Mouse (Mus musculus) heart, adult 2 months (tissue): ENCODE data around the gene Pcbp1. TPM values are rescaled to one million over a fixed set of nuclear protein-coding genes. Genes with fewer than 3 reads are reported as not detected.
A peak's percentile ranks its signal among the peaks of the same experiment; 100 is the strongest.

Experiments used
- DNase-seq, 2 experiments: peaks; one replicate each; pipeline ENCODE4 v3.0.0; 2021
- H3K27ac ChIP-seq: fragments of 200-600 bp; 2 replicates; pipeline ENCODE4 v1.8.1; 2022
- H3K27me3 ChIP-seq: fragments of 200-500 bp; 2 replicates; pipeline ENCODE4 v1.6.1; 2012; ENCODE audit warnings: mild to moderate bottlenecking, low read length, inconsistent platforms, mixed read lengths; ENCODE audit not compliant: control insufficient read depth, insufficient read depth
- H3K36me3 ChIP-seq: fragments of 200-500 bp; 2 replicates; pipeline ENCODE4 v1.6.1; 2012; ENCODE audit warnings: low read length, inconsistent platforms; ENCODE audit not compliant: control insufficient read depth, insufficient read depth
- H3K4me1 ChIP-seq: fragments of 200-500 bp; 2 replicates; pipeline ENCODE4 v1.6.1; 2011; ENCODE audit warnings: low read length; ENCODE audit not compliant: control insufficient read depth, insufficient read depth
- H3K4me3 ChIP-seq: fragments of 200-600 bp; 2 replicates; pipeline ENCODE4 v1.8.1; 2022
- H3K79me2 ChIP-seq: fragments of 200-500 bp; replicated peaks from 2 replicates; pipeline ENCODE4 v1.6.1; 2012; ENCODE audit warnings: mild to moderate bottlenecking, inconsistent platforms, low read length, moderate library complexity, mixed read lengths; ENCODE audit not compliant: control insufficient read depth, insufficient read depth
- H3K9ac ChIP-seq: fragments of 200-500 bp; 2 replicates; pipeline ENCODE4 v1.6.1; 2012; ENCODE audit warnings: low read depth, mild to moderate bottlenecking, control low read depth, inconsistent platforms, low read length, mixed read lengths
- CTCF ChIP-seq: fragments of 200-600 bp; IDR thresholded peaks from 2 replicates; pipeline ENCODE4 v1.8.1; 2022; ENCODE audit warnings: antibody characterized with exemption, mild to moderate bottlenecking, moderate library complexity
- EP300 ChIP-seq: fragments of 200-500 bp; IDR thresholded peaks from 2 replicates; pipeline ENCODE4 v1.6.1; 2011; ENCODE audit warnings: low read depth, low read length, control low read depth; ENCODE audit not compliant: insufficient read depth
- POLR2A ChIP-seq: fragments of 200-500 bp; IDR thresholded peaks from 2 replicates; pipeline ENCODE4 v1.6.1; 2011; ENCODE audit warnings: mild to moderate bottlenecking, low read depth, low read length, control low read depth; ENCODE audit not compliant: insufficient read depth
- WGBS: fragments of 180-500 bp; shearing (Covaris S2); methylation state at CpG from one replicate; pipeline ENCODE4 v1.1.7; 2018; 5-methylcytosine and 5-hydroxymethylcytosine counted together
- intact Hi-C: fragments of 180-260 bp; cut with DNase I; formaldehyde crosslinking; loops from one replicate; pipeline ENCODE4 v1.15.1; 2025
- polyA plus RNA-seq: library from polyadenylated mRNA; depleted of rRNA; stranded (reverse); fragments of >200 nt; gene quantifications from 2 replicates; pipeline ENCODE4 v1.2.3, GENCODE M21; 2012
- total RNA-seq, 2 experiments: library from RNA; stranded (reverse); gene quantifications; 2 replicates each; pipeline ENCODE4 v1.2.3; 2021

Pcbp1 gene
- total and polyA plus RNA-seq, 3 experiments: 85.8 to 164 (median 155) TPM

GRCm38 (mm10) chr6:86485943-86486640 is 40.0 kb downstream of the Pcbp1 start:
- H3K4me1 ChIP-seq: peaks cover 19% of the 10 kb centered on the region
- TF ChIP-seq EP300 (no peak), POLR2A (no peak), CTCF (no peak)
- 52% methylated on average over 7 of the region's 7 CpGs for WGBS
- DNase-seq: no peak
- peaks cover under 1% of the 10 kb centered on the region; the same call in 1 of the 2 replicates for H3K36me3 ChIP-seq
- no peak overlapping the region for H3K4me3 ChIP-seq
- H3K79me2 ChIP-seq: no peaks in the 10 kb centered on the region
- no peak overlapping the region; the same call in 1 of the 2 replicates for H3K27ac ChIP-seq
- H3K27me3 ChIP-seq: no peaks in the 10 kb centered on the region
- intact Hi-C loops: no loop called here
- no peak overlapping the region for H3K9ac ChIP-seq

GRCm38 (mm10) chr6:86481871-86482270 is 44.2 kb downstream of the Pcbp1 start:
- Histone ChIP-seq H3K36me3 (peaks cover 11% of the 10 kb centered on the region), H3K4me3 (no peak overlapping the region), H3K27me3 (no peaks in the 10 kb centered on the region), H3K27ac (peak overlapping the region; percentile 96; the same call in 1 of the 2 replicates), H3K4me1 (peaks cover 35% of the 10 kb centered on the region), H3K9ac (no peak overlapping the region; the same call in 1 of the 2 replicates), H3K79me2 (no peaks in the 10 kb centered on the region)
- intact Hi-C loops: no loop called here
- DNase-seq: no peak
- TF ChIP-seq EP300: no peak
- no peak for TF ChIP-seq POLR2A
- no peak for TF ChIP-seq CTCF
- 95% methylated on average over 5 of the region's 5 CpGs for WGBS

DNA sequence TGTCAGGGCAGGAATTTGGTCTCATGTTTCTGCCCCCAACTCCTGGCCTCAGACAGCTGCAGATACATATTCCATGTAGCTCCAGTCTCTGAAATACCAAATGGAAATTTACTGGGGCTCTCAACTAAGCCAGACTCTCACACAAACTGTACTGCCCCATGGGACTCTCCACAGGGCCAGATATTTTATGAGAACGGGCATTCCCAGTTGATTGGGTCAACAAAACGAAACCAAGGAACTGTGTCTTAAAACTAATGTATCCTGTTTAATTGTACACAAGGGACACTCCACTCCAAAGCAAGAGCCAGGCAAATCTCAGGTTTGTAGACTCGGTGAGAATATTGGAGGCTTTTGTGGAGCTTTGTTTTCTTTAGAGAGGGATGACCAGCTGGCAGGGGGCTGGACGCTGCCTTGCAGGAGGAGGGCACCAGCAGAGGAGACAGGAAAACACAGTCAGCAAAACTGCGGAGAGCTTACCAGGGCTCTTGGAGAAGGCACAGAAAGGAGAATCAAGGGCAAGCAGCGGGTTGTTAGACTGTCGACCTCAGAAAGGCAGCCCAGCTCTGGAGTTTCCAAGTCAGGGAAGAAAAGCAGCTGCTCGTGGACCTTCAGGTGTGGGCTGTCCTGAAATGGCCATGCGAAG is 45.8 kb downstream of the Pcbp1 start:
- intact Hi-C loops: no loop called here
- H3K9ac ChIP-seq: peak overlapping the region; percentile 63
- H3K36me3 ChIP-seq: peaks cover 11% of the 10 kb centered on the region
- peaks cover 39% of the 10 kb centered on the region for H3K4me1 ChIP-seq
- TF ChIP-seq POLR2A (peak; percentile 61; the same call in 1 of the 2 replicates), EP300 (0 out of 2 replicates have a peak, but pooled peaks have one; percentile 37), CTCF (no peak)
- peak; percentile 72 to 78 for DNase-seq
- no peaks in the 10 kb centered on the region for H3K79me2 ChIP-seq
- H3K4me3 ChIP-seq: peak overlapping the region; percentile 46
- no peaks in the 10 kb centered on the region for H3K27me3 ChIP-seq
- 7% methylated on average over 9 of the region's 9 CpGs for WGBS
- peak overlapping the region; percentile 96 for H3K27ac ChIP-seq

DNA sequence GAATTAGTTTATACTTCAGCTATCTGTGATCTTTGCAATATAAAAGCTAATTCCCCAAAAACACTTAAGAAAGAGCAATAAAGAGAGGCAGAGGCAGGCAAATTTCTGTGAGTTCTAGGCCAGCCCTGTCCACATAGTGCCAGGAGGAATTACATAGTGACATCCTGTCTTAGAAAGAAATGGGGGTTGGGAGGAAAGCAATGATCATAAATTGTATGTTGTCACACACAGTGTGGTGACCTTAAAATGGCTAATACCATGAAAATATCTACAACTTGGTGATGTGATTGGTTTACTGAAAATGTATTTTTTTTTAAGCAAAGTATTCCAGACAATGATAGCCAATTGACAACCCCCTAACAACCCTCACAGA is 46.3 kb downstream of the Pcbp1 start:
- H3K79me2 ChIP-seq: no peaks in the 10 kb centered on the region
- peaks cover 11% of the 10 kb centered on the region for H3K36me3 ChIP-seq
- intact Hi-C loops: loop anchor here (5.0 kb wide), 1 partner anchor 107 kb away; no protein-coding TSS in a partner anchor
- no peak overlapping the region for H3K9ac ChIP-seq
- H3K4me3 ChIP-seq: peak overlapping the region; percentile 46; the same call in 1 of the 2 replicates
- no peaks in the 10 kb centered on the region for H3K27me3 ChIP-seq
- peaks cover 42% of the 10 kb centered on the region for H3K4me1 ChIP-seq
- TF ChIP-seq EP300: no peak
- peak overlapping the region; percentile 96 for H3K27ac ChIP-seq
- DNase-seq: no peak

DNA sequence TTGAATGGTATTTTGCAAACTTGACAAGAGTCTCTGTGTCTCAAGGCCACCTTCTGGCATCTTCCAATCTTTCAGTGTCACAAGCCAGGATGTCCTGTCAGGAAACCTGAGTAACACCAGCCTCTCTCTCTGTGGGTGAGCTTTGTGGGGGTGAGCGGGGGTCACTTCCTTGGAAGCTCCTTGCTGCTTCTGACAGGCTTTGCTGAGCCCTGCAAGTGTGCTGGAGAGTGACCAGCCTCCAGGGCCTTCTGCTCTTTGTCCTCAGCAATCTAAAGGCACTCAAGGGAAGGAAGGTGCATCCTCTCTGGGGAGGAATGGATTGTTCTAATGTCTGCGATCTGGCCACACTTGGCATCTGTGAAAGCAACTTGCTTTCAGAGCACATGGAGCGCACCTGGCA is 46.8 kb downstream of the Pcbp1 start:
- H3K4me1 ChIP-seq: peaks cover 42% of the 10 kb centered on the region
- intact Hi-C loops: loop anchor here (5.0 kb wide), 1 partner anchor 108 kb away; no protein-coding TSS in a partner anchor
- no peaks in the 10 kb centered on the region for H3K27me3 ChIP-seq
- H3K4me3 ChIP-seq: no peak overlapping the region
- DNase-seq: peak; percentile 51 to 53
- TF ChIP-seq POLR2A (peak; percentile 42; the same call in 1 of the 2 replicates), EP300 (peak; percentile 62; the same call in 1 of the 2 replicates), CTCF (no peak)
- H3K27ac ChIP-seq: peak overlapping the region; percentile 96
- peaks cover 11% of the 10 kb centered on the region for H3K36me3 ChIP-seq
- 40% methylated on average over 3 of the region's 3 CpGs for WGBS
- H3K9ac ChIP-seq: no peak overlapping the region
- H3K79me2 ChIP-seq: no peaks in the 10 kb centered on the region

DNA sequence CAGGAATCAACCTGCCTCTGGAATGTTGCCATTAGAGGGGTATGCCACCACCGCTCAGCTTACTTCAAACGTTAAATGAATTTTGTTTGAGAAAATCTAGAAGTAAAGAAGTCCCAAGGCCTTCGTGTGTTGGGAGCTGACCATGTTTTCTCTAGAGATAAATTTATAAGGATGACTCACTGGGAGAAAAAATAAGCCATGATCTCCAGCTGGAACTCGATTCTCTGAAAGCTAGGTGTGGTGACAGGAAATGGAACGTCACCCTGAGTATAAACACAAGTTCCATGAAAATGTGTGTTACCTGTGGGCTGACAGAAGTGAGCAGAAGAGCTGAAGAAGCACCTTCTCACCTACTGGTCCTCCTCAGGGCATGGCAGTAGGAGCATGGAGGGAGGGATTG is 49.2 kb downstream of the Pcbp1 start:
- H3K9ac ChIP-seq: no peak overlapping the region
- no peak for DNase-seq
- TF ChIP-seq CTCF (no peak), EP300 (no peak), POLR2A (no peak)
- no peak overlapping the region for H3K4me3 ChIP-seq
- peaks cover 51% of the 10 kb centered on the region for H3K4me1 ChIP-seq
- peaks cover 11% of the 10 kb centered on the region for H3K36me3 ChIP-seq
- H3K27me3 ChIP-seq: no peaks in the 10 kb centered on the region
- 33% methylated on average over 5 of the region's 5 CpGs for WGBS
- H3K27ac ChIP-seq: peak overlapping the region; percentile 96
- H3K79me2 ChIP-seq: no peaks in the 10 kb centered on the region
- intact Hi-C loops: loop anchor here (5.0 kb wide), 1 partner anchor 110 kb away; no protein-coding TSS in a partner anchor
